Mouse (Mus musculus) right cerebral cortex, adult 18-20 months (tissue): ENCODE results near the gene Ptpru.

Experiments used
- DNase-seq: peaks from one replicate; pipeline ENCODE4 v3.0.0; 2022; ENCODE audit warnings: mixed read lengths

The Ptpru gene

GRCm38 (mm10) chr4:131778616-131779275 is 59.3 kb downstream of the Ptpru start:
- no peak for DNase-seq

- no peak for DNase-seq
These were observed 66.7 kb downstream of the Ptpru start for GRCm38 (mm10) chr4:131771384-131771783.

- DNase-seq = peak; percentile 56
These were observed 74.2 kb downstream of the Ptpru start for GRCm38 (mm10) chr4:131763911-131764310.

- no peak for DNase-seq
These were observed 74.6 kb downstream of the Ptpru start for GRCm38 (mm10) chr4:131763479-131763878.

- DNase-seq = peak; percentile 57
These were observed 75.8 kb downstream of the Ptpru start for GRCm38 (mm10) chr4:131762211-131762784.

- DNase-seq = peak; percentile 17
These were observed 85.8 kb downstream of the Ptpru start for GRCm38 (mm10) chr4:131752204-131752837.

- DNase-seq = peak; percentile 69
These were observed 86.5 kb downstream of the Ptpru start for GRCm38 (mm10) chr4:131751561-131751960.

GRCm38 (mm10) chr4:131749802-131750201 is 88.3 kb downstream of the Ptpru start:
- no peak for DNase-seq

GRCm38 (mm10) chr4:131744685-131745043 is 93.4 kb downstream of the Ptpru start:
- no peak for DNase-seq

GRCm38 (mm10) chr4:131743831-131744684 is 94.0 kb downstream of the Ptpru start:
- DNase-seq = no peak

GRCm38 (mm10) chr4:131743031-131743430 is 95.1 kb downstream of the Ptpru start:
- no peak for DNase-seq

GRCm38 (mm10) chr4:131740621-131741020 is 97.5 kb downstream of the Ptpru start:
- no peak for DNase-seq

GRCm38 (mm10) chr4:131728628-131729027 is 109.5 kb downstream of the Ptpru start:
- DNase-seq = no peak

GRCm38 (mm10) chr4:131723415-131724080 is 114.5 kb downstream of the Ptpru start:
- DNase-seq = peak; percentile 37

GRCm38 (mm10) chr4:131722121-131722841 is 115.8 kb downstream of the Ptpru start:
- DNase-seq = no peak

GRCm38 (mm10) chr4:131719151-131719550 is 118.9 kb downstream of the Ptpru start:
- DNase-seq = peak; percentile 77
